Comparison of ENCODE assay signal across 7 mouse cellular contexts in the genomic region with DNA sequence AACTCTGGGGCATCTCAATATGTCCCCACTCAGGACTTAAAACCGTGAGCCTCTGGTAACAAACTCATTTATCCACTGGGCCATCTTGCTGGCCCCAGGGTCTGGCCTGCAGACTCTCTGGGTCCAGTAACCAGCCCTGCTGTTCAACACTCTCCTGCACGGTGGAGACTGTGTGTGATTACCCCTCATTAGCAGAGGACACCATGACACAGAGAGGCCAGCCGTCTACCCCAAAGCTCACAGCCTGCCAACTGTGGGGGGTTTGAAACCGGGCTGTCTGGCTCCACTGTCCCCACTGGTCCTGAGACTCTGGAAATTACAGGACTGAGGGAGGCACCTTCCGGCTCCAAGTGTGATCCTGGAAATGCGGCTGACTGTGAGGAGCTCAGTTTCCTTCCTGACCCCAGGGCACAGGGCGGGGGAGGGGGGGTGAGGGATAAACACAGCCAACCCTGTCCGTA. TPM values are rescaled to one million over a fixed set of nuclear protein-coding genes. Genes with fewer than 3 reads are reported as not detected.
DNase-seq lines count a peak whose midpoint lies in the region; ATAC-seq and TF ChIP-seq lines count a peak whose summit lies in the region.

No protein-coding gene starts in this region.

- 24% methylated on average over 8 of the region's 8 CpGs for WGBS in embryonic facial prominence, embryonic 10.5 days
- 43% methylated on average over 8 of the region's 8 CpGs for WGBS in forebrain, embryonic 13.5 days
- 31% methylated on average over 8 of the region's 8 CpGs for WGBS in intestine, embryonic 16.5 days
- 17% methylated on average over 8 of the region's 8 CpGs for WGBS in lung, postnatal 0 days

- peak overlapping the region; percentile 58 for H3K27ac ChIP-seq in embryonic facial prominence, embryonic 10.5 days (replicated peaks)
- H3K27ac ChIP-seq in forebrain, embryonic 13.5 days = peak overlapping the region; percentile 48; the same call in 1 of the 2 replicates
- H3K27ac ChIP-seq in intestine, embryonic 16.5 days (ENCODE audit: low read length) = 0 out of 2 replicates have a peak overlapping the region, but pooled peaks have one; percentile 5
- H3K27ac ChIP-seq in lung, postnatal 0 days (ENCODE audit: low read length) = peak overlapping the region; percentile 89

- peak overlapping the region; percentile 73 for H3K9ac ChIP-seq in forebrain, embryonic 13.5 days
- peak overlapping the region; percentile 56 for H3K9ac ChIP-seq in intestine, embryonic 16.5 days (ENCODE audit: low read depth, low read length)
- H3K9ac ChIP-seq in lung, postnatal 0 days (replicated peaks; ENCODE audit: low read depth) = peak overlapping the region; percentile 32; the same call in 1 of the 2 replicates

- DNase-seq in embryonic facial prominence, embryonic 10.5 days (ENCODE audit: low spot score) = peak; percentile 34
- DNase-seq in lung, postnatal 0 days (ENCODE audit: low spot score) = peak; percentile 35
- no peak for DNase-seq in thymus, postnatal 25 days
- DNase-seq in cerebellum, adult 11 months = no peak
- DNase-seq in urinary bladder, postnatal 10 days (ENCODE audit: low spot score) = no peak

- no peak for TF ChIP-seq CTCF in lung, postnatal 0 days (IDR thresholded peaks at IDR 0.05)

- H3K27me3 ChIP-seq in embryonic facial prominence, embryonic 10.5 days (replicated peaks; ENCODE audit: low read depth, poor library complexity, severe bottlenecking) = no peaks in the 10 kb centered on the region
- H3K27me3 ChIP-seq in forebrain, embryonic 13.5 days = no peaks in the 10 kb centered on the region
- no peaks in the 10 kb centered on the region for H3K27me3 ChIP-seq in intestine, embryonic 16.5 days (replicated peaks; ENCODE audit: control insufficient read depth, insufficient read depth, low read length)
- H3K27me3 ChIP-seq in lung, postnatal 0 days (replicated peaks; ENCODE audit: insufficient read depth, low read length) = no peaks in the 10 kb centered on the region

- H3K4me1 ChIP-seq in embryonic facial prominence, embryonic 10.5 days = peaks cover 51% of the 10 kb centered on the region
- peaks cover 37% of the 10 kb centered on the region for H3K4me1 ChIP-seq in forebrain, embryonic 13.5 days
- peaks cover 15% of the 10 kb centered on the region for H3K4me1 ChIP-seq in intestine, embryonic 16.5 days (ENCODE audit: control insufficient read depth, insufficient read depth, low read length)
- peaks cover 20% of the 10 kb centered on the region for H3K4me1 ChIP-seq in lung, postnatal 0 days (ENCODE audit: insufficient read depth, low read depth, low read length)

- H3K36me3 ChIP-seq in embryonic facial prominence, embryonic 10.5 days (replicated peaks) = peaks cover 26% of the 10 kb centered on the region
- 0 out of 2 replicates have a peak, but pooled peaks cover 3% of the 10 kb centered on the region for H3K36me3 ChIP-seq in forebrain, embryonic 13.5 days (ENCODE audit: poor library complexity, severe bottlenecking)
- H3K36me3 ChIP-seq in intestine, embryonic 16.5 days (ENCODE audit: control insufficient read depth, insufficient read depth, low read length) = no peaks in the 10 kb centered on the region
- no peaks in the 10 kb centered on the region for H3K36me3 ChIP-seq in lung, postnatal 0 days (ENCODE audit: insufficient read depth, low read length)

- H3K4me3 ChIP-seq in embryonic facial prominence, embryonic 10.5 days = peak overlapping the region; percentile 90
- H3K4me3 ChIP-seq in forebrain, embryonic 13.5 days = peak overlapping the region; percentile 73; the same call in 1 of the 2 replicates
- H3K4me3 ChIP-seq in intestine, embryonic 16.5 days (ENCODE audit: low read length) = peak overlapping the region; percentile 79
- peak overlapping the region; percentile 82; the same call in 1 of the 2 replicates for H3K4me3 ChIP-seq in lung, postnatal 0 days (ENCODE audit: low read depth, low read length)

- no peak for TF ChIP-seq EP300 in lung, postnatal 0 days (IDR thresholded peaks at IDR 0.05)

- no peak for ATAC-seq in forebrain, embryonic 13.5 days
- ATAC-seq in intestine, embryonic 16.5 days = no peak
- peak; percentile 40 for ATAC-seq in lung, postnatal 0 days

- H3K4me2 ChIP-seq in forebrain, embryonic 13.5 days = peak overlapping the region; percentile 79
- peak overlapping the region; percentile 85 for H3K4me2 ChIP-seq in intestine, embryonic 16.5 days (ENCODE audit: low read depth, low read length)
- H3K4me2 ChIP-seq in lung, postnatal 0 days (replicated peaks; ENCODE audit: low read depth, low read length) = peak overlapping the region; percentile 78

- H3K9me3 ChIP-seq in embryonic facial prominence, embryonic 10.5 days = no peaks in the 10 kb centered on the region
- no peaks in the 10 kb centered on the region for H3K9me3 ChIP-seq in forebrain, embryonic 13.5 days (replicated peaks)
- H3K9me3 ChIP-seq in intestine, embryonic 16.5 days (ENCODE audit: control insufficient read depth, low read length) = no peaks in the 10 kb centered on the region
- no peaks in the 10 kb centered on the region for H3K9me3 ChIP-seq in lung, postnatal 0 days (ENCODE audit: low read length)

RNA-seq across cellular contexts. Expression of gene Rilpl1, which starts 2.0 kb away (rescaled TPM):
- polyA plus RNA-seq in embryonic facial prominence, embryonic 10.5 days (2016; fragmentation: Nextera tagmentation; extraction: Ambion mirVana) = 23.1 and 26.4 TPM in 2 replicates
- polyA plus RNA-seq in forebrain, embryonic 13.5 days (2015; fragmentation: Nextera tagmentation; extraction: Ambion mirVana) = 10.4 and 10.6 TPM in 2 replicates
- 8.6 and 8.8 TPM in 2 replicates for polyA plus RNA-seq in intestine, embryonic 16.5 days (2015; fragmentation: Nextera tagmentation; extraction: Ambion mirVana)
- polyA plus RNA-seq in lung, postnatal 0 days (2015; fragmentation: Nextera tagmentation; extraction: Ambion mirVana) = 24.4 and 26.6 TPM in 2 replicates

RNA-seq across cellular contexts. Expression of gene Tmed2, which starts 11.3 kb away (rescaled TPM):
- polyA plus RNA-seq in embryonic facial prominence, embryonic 10.5 days (2016; fragmentation: Nextera tagmentation; extraction: Ambion mirVana) = 453 and 454 TPM in 2 replicates
- polyA plus RNA-seq in forebrain, embryonic 13.5 days (2015; fragmentation: Nextera tagmentation; extraction: Ambion mirVana) = 378 and 389 TPM in 2 replicates
- 635 and 649 TPM in 2 replicates for polyA plus RNA-seq in intestine, embryonic 16.5 days (2015; fragmentation: Nextera tagmentation; extraction: Ambion mirVana)
- 478 and 479 TPM in 2 replicates for polyA plus RNA-seq in lung, postnatal 0 days (2015; fragmentation: Nextera tagmentation; extraction: Ambion mirVana)

RNA-seq across cellular contexts. Expression of gene Ddx55, which starts 23.4 kb away (rescaled TPM):
- 16.7 and 18.2 TPM in 2 replicates for polyA plus RNA-seq in embryonic facial prominence, embryonic 10.5 days (2016; fragmentation: Nextera tagmentation; extraction: Ambion mirVana)
- polyA plus RNA-seq in forebrain, embryonic 13.5 days (2015; fragmentation: Nextera tagmentation; extraction: Ambion mirVana) = 23.3 and 25.5 TPM in 2 replicates
- polyA plus RNA-seq in intestine, embryonic 16.5 days (2015; fragmentation: Nextera tagmentation; extraction: Ambion mirVana) = 12.5 and 14.5 TPM in 2 replicates
- polyA plus RNA-seq in lung, postnatal 0 days (2015; fragmentation: Nextera tagmentation; extraction: Ambion mirVana) = 6.3 and 6.7 TPM in 2 replicates

RNA-seq across cellular contexts. Expression of gene Snrnp35, which starts 46.3 kb away (rescaled TPM):
- polyA plus RNA-seq in embryonic facial prominence, embryonic 10.5 days (2016; fragmentation: Nextera tagmentation; extraction: Ambion mirVana) = 28.3 and 28.8 TPM in 2 replicates
- polyA plus RNA-seq in forebrain, embryonic 13.5 days (2015; fragmentation: Nextera tagmentation; extraction: Ambion mirVana) = 27.2 and 27.8 TPM in 2 replicates
- polyA plus RNA-seq in intestine, embryonic 16.5 days (2015; fragmentation: Nextera tagmentation; extraction: Ambion mirVana) = 20.1 and 20.9 TPM in 2 replicates
- 11.7 and 12.8 TPM in 2 replicates for polyA plus RNA-seq in lung, postnatal 0 days (2015; fragmentation: Nextera tagmentation; extraction: Ambion mirVana)

RNA-seq across cellular contexts. Expression of gene Eif2b1, which starts 49.7 kb away (rescaled TPM):
- 83.7 and 88.2 TPM in 2 replicates for polyA plus RNA-seq in embryonic facial prominence, embryonic 10.5 days (2016; fragmentation: Nextera tagmentation; extraction: Ambion mirVana)
- polyA plus RNA-seq in forebrain, embryonic 13.5 days (2015; fragmentation: Nextera tagmentation; extraction: Ambion mirVana) = 72.8 and 74.4 TPM in 2 replicates
- 85.5 and 86.6 TPM in 2 replicates for polyA plus RNA-seq in intestine, embryonic 16.5 days (2015; fragmentation: Nextera tagmentation; extraction: Ambion mirVana)
- polyA plus RNA-seq in lung, postnatal 0 days (2015; fragmentation: Nextera tagmentation; extraction: Ambion mirVana) = 44.4 and 46.6 TPM in 2 replicates

Comparison
In these comparisons a context has a peak if more than half of its experiments do, and no peak if none do; other contexts are left out.
1. DNase-seq: peak in embryonic facial prominence, embryonic 10.5 days (single experiment) and lung, postnatal 0 days (single experiment); none in thymus, postnatal 25 days (single experiment), cerebellum, adult 11 months (single experiment) and urinary bladder, postnatal 10 days (single experiment).
2. H3K27ac ChIP-seq: peak in every context shown above with its lines; median percentile 89 in lung, postnatal 0 days; 58 in embryonic facial prominence, embryonic 10.5 days; 48 in forebrain, embryonic 13.5 days; 5 in intestine, embryonic 16.5 days.
3. Peak in every context shown above with its lines, with median percentiles within 50 percentile points of each other: H3K4me3 ChIP-seq, H3K4me2 ChIP-seq and H3K9ac ChIP-seq.